Mouse (Mus musculus): Measurements from ENCODE around the gene Pop4. TPM values are rescaled to one million over a fixed set of nuclear protein-coding genes. Genes with fewer than 3 reads are reported as not detected.

Pop4 gene
- polyA plus RNA-seq, 1 experiment from 2014 or later = 93.6 TPM

DNA sequence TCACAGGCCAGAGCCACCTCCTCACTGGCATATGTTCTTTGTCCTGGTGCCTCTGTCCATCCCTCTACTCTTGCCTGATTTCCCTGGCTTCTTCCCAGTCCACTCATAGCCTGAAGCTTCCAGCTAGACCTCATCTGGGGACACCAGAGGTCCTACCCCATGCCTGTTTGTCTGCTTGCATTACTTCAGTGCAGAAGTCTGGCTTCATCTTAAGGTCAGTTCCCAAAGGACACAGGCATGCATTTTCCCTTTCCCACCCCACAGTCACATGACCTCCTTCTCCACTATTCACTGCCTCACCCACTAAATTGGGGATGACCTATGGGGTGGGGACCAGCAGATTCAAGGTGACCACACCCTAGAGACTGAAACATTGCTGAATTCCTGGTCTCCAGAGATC, 17.8 kb downstream of the Pop4 start:
- Histone ChIP-seq H3K4me1 (ENCODE audit: control insufficient read depth, insufficient read depth, low read length) (no peaks in the 10 kb centered on the region), H3K27me3 (ENCODE audit: control insufficient read depth, insufficient read depth, low read length) (no peaks in the 10 kb centered on the region), H3K36me3 (ENCODE audit: control insufficient read depth, insufficient read depth, low read length) (no peaks in the 10 kb centered on the region), H3K9ac (replicated peaks; ENCODE audit: low read length) (no peak overlapping the region), H3K27ac (replicated peaks; ENCODE audit: low read depth, low read length) (no peak overlapping the region), H3K4me3 (replicated peaks; ENCODE audit: low read depth, low read length) (no peak overlapping the region), H3K4me2 (ENCODE audit: low read length) (no peak overlapping the region), H3K9me3 (ENCODE audit: control insufficient read depth, low read length) (no peaks in the 10 kb centered on the region)
- DNase-seq = no peak
- no peak for ATAC-seq (ENCODE audit: low FRiP score, low TSS enrichment)

GRCm38 (mm10) chr7:38251494-38252216, 19.6 kb downstream of the Pop4 start:
- H3K4me2 ChIP-seq (ENCODE audit: low read length) = no peak overlapping the region
- DNase-seq (peak; percentile 18), ATAC-seq (ENCODE audit: low FRiP score, low TSS enrichment) (no peak)
- no peaks in the 10 kb centered on the region for H3K9me3 ChIP-seq (ENCODE audit: control insufficient read depth, low read length)
- H3K27me3 ChIP-seq (ENCODE audit: control insufficient read depth, insufficient read depth, low read length) = no peaks in the 10 kb centered on the region
- H3K4me3 ChIP-seq (replicated peaks; ENCODE audit: low read depth, low read length) = no peak overlapping the region
- H3K9ac ChIP-seq (replicated peaks; ENCODE audit: low read length) = no peak overlapping the region
- H3K4me1 ChIP-seq (ENCODE audit: control insufficient read depth, insufficient read depth, low read length) = no peaks in the 10 kb centered on the region
- WGBS = 63% methylated on average over 5 of the region's 5 CpGs
- no peaks in the 10 kb centered on the region for H3K36me3 ChIP-seq (ENCODE audit: control insufficient read depth, insufficient read depth, low read length)
- peak overlapping the region; percentile 26; the same call in 1 of the 2 replicates for H3K27ac ChIP-seq (replicated peaks; ENCODE audit: low read depth, low read length)

DNA sequence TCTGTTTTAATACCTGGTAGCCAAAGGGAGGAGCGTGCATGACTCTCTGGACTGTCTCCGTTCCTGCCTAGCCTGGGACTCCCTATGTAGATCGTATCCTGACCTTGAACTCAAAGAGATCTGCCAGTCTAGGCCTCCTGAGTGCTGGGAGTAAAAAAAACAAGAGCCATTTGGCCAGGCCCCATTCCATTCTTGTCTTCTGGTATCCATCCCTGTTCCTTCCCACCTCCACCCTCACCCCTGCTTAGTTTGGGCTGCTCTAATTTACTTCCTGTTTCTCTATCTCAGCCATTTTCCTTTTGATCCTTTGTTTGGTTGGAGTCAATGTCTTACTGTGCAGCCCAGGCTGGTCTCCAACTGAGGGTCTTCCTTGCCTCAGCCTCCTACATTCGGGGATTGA, 28.8 kb downstream of the Pop4 start:
- ATAC-seq (ENCODE audit: low FRiP score, low TSS enrichment) = no peak
- no peaks in the 10 kb centered on the region for H3K36me3 ChIP-seq (ENCODE audit: control insufficient read depth, insufficient read depth, low read length)
- no peak overlapping the region for H3K4me3 ChIP-seq (replicated peaks; ENCODE audit: low read depth, low read length)
- H3K27ac ChIP-seq (replicated peaks; ENCODE audit: low read depth, low read length) = no peak overlapping the region
- H3K4me2 ChIP-seq (ENCODE audit: low read length) = no peak overlapping the region
- H3K9ac ChIP-seq (replicated peaks; ENCODE audit: low read length) = no peak overlapping the region
- no peaks in the 10 kb centered on the region for H3K4me1 ChIP-seq (ENCODE audit: control insufficient read depth, insufficient read depth, low read length)
- DNase-seq = no peak
- no peaks in the 10 kb centered on the region for H3K9me3 ChIP-seq (ENCODE audit: control insufficient read depth, low read length)
- WGBS = 86% methylated on average over 4 of the region's 4 CpGs
- no peaks in the 10 kb centered on the region for H3K27me3 ChIP-seq (ENCODE audit: control insufficient read depth, insufficient read depth, low read length)

DNA sequence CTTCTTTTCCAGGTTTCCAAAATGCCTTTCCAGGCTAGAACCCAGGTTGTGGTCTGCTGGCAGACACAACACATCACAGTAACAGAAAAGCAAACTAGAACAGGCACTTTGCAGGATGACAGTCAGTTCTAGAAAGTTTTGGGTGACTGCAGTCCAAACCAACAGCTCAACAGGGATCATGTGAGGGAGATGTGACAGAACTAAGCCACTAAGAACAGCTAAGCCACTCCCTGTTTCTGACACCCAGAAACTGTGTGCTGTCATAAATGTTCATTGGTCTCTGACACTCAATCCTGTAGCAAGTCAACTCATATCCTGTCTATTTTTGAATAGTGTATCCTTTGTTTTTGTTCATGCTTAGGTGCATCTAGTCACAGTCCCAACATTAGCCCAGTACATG, 34.1 kb downstream of the Pop4 start:
- Histone ChIP-seq H3K9ac (replicated peaks; ENCODE audit: low read length) (no peak overlapping the region), H3K27me3 (ENCODE audit: control insufficient read depth, insufficient read depth, low read length) (no peaks in the 10 kb centered on the region), H3K4me2 (ENCODE audit: low read length) (no peak overlapping the region), H3K4me3 (replicated peaks; ENCODE audit: low read depth, low read length) (no peak overlapping the region), H3K27ac (replicated peaks; ENCODE audit: low read depth, low read length) (no peak overlapping the region), H3K4me1 (ENCODE audit: control insufficient read depth, insufficient read depth, low read length) (no peaks in the 10 kb centered on the region), H3K36me3 (ENCODE audit: control insufficient read depth, insufficient read depth, low read length) (no peaks in the 10 kb centered on the region), H3K9me3 (ENCODE audit: control insufficient read depth, low read length) (no peaks in the 10 kb centered on the region)
- ATAC-seq (ENCODE audit: low FRiP score, low TSS enrichment) = no peak
- no peak for DNase-seq

- no peak overlapping the region for H3K4me2 ChIP-seq (ENCODE audit: low read length)
- 49% methylated on average over 11 of the region's 11 CpGs for WGBS
- no peaks in the 10 kb centered on the region for H3K36me3 ChIP-seq (ENCODE audit: control insufficient read depth, insufficient read depth, low read length)
- DNase-seq (no peak), ATAC-seq (ENCODE audit: low FRiP score, low TSS enrichment) (no peak)
- no peak overlapping the region for H3K27ac ChIP-seq (replicated peaks; ENCODE audit: low read depth, low read length)
- no peaks in the 10 kb centered on the region for H3K9me3 ChIP-seq (ENCODE audit: control insufficient read depth, low read length)
- H3K27me3 ChIP-seq (ENCODE audit: control insufficient read depth, insufficient read depth, low read length) = no peaks in the 10 kb centered on the region
- no peak overlapping the region for H3K9ac ChIP-seq (replicated peaks; ENCODE audit: low read length)
- H3K4me1 ChIP-seq (ENCODE audit: control insufficient read depth, insufficient read depth, low read length) = no peaks in the 10 kb centered on the region
- H3K4me3 ChIP-seq (replicated peaks; ENCODE audit: low read depth, low read length) = no peak overlapping the region
Measured at GRCm38 (mm10) chr7:38236400-38237105, 34.7 kb downstream of the Pop4 start.

DNA sequence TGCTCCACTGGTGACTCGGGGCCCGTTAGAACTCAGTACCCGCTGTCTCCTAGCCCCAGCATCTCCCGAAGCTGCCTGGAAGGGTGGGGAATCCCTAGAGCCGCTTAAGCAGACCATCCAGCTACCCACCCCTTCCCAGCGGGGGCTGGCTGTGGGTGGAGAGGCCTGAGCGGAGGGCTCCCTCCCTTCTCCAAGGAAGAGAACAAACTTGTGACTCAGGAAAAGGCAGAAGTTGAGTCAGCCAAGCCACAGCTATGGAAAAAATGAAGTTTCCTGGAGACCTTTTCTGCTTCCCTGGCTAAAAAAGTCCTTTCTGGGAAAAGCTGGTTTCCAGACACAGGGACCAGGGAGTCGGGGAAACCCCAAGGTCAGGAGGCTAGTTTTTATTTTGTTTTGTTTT, 40.9 kb downstream of the Pop4 start:
- H3K4me2 ChIP-seq (ENCODE audit: low read length) = no peak overlapping the region
- no peak overlapping the region for H3K9ac ChIP-seq (replicated peaks; ENCODE audit: low read length)
- ATAC-seq (ENCODE audit: low FRiP score, low TSS enrichment) (no peak), DNase-seq (no peak)
- no peak overlapping the region for H3K27ac ChIP-seq (replicated peaks; ENCODE audit: low read depth, low read length)
- no peaks in the 10 kb centered on the region for H3K9me3 ChIP-seq (ENCODE audit: control insufficient read depth, low read length)
- 18% methylated on average over 8 of the region's 8 CpGs for WGBS
- peaks cover 10% of the 10 kb centered on the region; the same call in 1 of the 2 replicates for H3K27me3 ChIP-seq (ENCODE audit: control insufficient read depth, insufficient read depth, low read length)
- H3K36me3 ChIP-seq (ENCODE audit: control insufficient read depth, insufficient read depth, low read length) = no peaks in the 10 kb centered on the region
- H3K4me3 ChIP-seq (replicated peaks; ENCODE audit: low read depth, low read length) = no peak overlapping the region
- peaks cover 8% of the 10 kb centered on the region for H3K4me1 ChIP-seq (ENCODE audit: control insufficient read depth, insufficient read depth, low read length)

DNA sequence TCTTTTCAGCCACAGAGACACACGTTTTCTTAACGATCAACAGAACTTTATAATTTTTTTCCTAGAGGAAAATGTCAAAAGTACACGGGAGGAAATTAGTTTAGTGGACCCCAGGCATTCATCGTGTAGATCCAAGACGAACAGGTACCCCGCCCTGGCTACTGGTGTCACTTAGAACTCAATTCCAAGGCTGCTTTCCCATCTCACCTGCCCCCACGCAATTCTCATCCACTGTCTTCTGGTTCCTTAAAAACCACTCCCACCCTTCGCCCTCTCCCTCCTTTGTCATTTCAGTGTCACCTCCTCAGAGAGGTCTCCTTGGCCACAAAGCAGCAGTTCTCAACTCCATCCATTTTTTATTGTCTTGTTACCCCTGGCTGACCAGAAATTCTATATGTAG, 42.9 kb downstream of the Pop4 start:
- no peak for DNase-seq
- H3K9me3 ChIP-seq (ENCODE audit: control insufficient read depth, low read length) = no peaks in the 10 kb centered on the region
- H3K4me3 ChIP-seq (replicated peaks; ENCODE audit: low read depth, low read length) = peak overlapping the region; percentile 45
- H3K27ac ChIP-seq (replicated peaks; ENCODE audit: low read depth, low read length) = no peak overlapping the region
- no peak overlapping the region for H3K9ac ChIP-seq (replicated peaks; ENCODE audit: low read length)
- peaks cover 10% of the 10 kb centered on the region; the same call in 1 of the 2 replicates for H3K27me3 ChIP-seq (ENCODE audit: control insufficient read depth, insufficient read depth, low read length)
- WGBS = 24% methylated on average over 8 of the region's 8 CpGs
- H3K4me1 ChIP-seq (ENCODE audit: control insufficient read depth, insufficient read depth, low read length) = peaks cover 8% of the 10 kb centered on the region
- H3K4me2 ChIP-seq (ENCODE audit: low read length) = peak overlapping the region; percentile 94
- no peaks in the 10 kb centered on the region for H3K36me3 ChIP-seq (ENCODE audit: control insufficient read depth, insufficient read depth, low read length)
- no peak for ATAC-seq (ENCODE audit: low FRiP score, low TSS enrichment)

DNA sequence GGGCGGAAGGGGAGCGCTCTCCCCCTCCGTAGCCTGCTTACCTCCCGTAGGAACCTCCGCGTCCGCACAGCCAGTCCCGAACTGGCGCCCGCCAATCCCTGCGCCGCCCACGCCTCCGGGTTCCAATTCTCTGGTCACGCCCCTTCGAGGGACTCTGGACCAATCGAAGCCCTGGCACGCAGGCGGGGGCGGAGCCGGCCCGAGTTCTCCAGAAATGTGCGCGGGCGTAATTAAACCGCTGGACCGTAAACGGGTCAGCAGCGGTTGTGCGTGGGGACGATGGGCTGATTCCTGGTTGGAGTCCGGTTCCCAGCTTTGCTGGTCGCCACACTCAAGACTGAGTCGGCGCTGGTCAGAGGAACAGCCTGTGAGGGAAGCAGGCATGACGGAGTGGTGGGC, 43.3 kb downstream of the Pop4 start, which contains the start of gene Plekhf1:
TSS of gene Plekhf1 (minus strand) at position 117 of the 399 bp plus-strand sequence.
- no peaks in the 10 kb centered on the region for H3K9me3 ChIP-seq (ENCODE audit: control insufficient read depth, low read length)
- H3K4me1 ChIP-seq (ENCODE audit: control insufficient read depth, insufficient read depth, low read length) = peaks cover 8% of the 10 kb centered on the region
- H3K36me3 ChIP-seq (ENCODE audit: control insufficient read depth, insufficient read depth, low read length) = no peaks in the 10 kb centered on the region
- peak within 1 kb of the TSS; percentile 46 for H3K9ac ChIP-seq (replicated peaks; ENCODE audit: low read length)
- H3K27ac ChIP-seq (replicated peaks; ENCODE audit: low read depth, low read length) = no peak within 1 kb of the TSS
- ATAC-seq (ENCODE audit: low FRiP score, low TSS enrichment) (peak; percentile 91), DNase-seq (peak; percentile 89)
- H3K4me3 ChIP-seq (replicated peaks; ENCODE audit: low read depth, low read length) = peak within 1 kb of the TSS; percentile 45
- peak within 1 kb of the TSS; percentile 94 for H3K4me2 ChIP-seq (ENCODE audit: low read length)
- under 1% methylated on average over 36 of the region's 36 CpGs for WGBS
- H3K27me3 ChIP-seq (ENCODE audit: control insufficient read depth, insufficient read depth, low read length) = peaks cover 10% of the 10 kb centered on the region; the same call in 1 of the 2 replicates
